Mouse (Mus musculus) lung, postnatal 0 days (tissue): ENCODE data around the gene Olfr11.

Experiments
- CTCF ChIP-seq: IDR thresholded peaks from 2 replicates; pipeline ENCODE4 v1.5.1; 2016; ENCODE audit warnings: antibody characterized with exemption, mild to moderate bottlenecking
- EP300 ChIP-seq: IDR thresholded peaks from 2 replicates; pipeline ENCODE4 v1.6.1; 2016; ENCODE audit warnings: antibody characterized with exemption, mild to moderate bottlenecking, control low read depth

GRCm38 (mm10) chr13:21677305-21677704 lies 35.0 kb upstream of the Olfr11 start, which contains the start of gene Olfr1360:
- TF ChIP-seq CTCF = no peak
- no peak for TF ChIP-seq EP300
